In genomic region chr17:28184971-28185638, GRCm38 (mm10) we compare ENCODE assay signal across 17 mouse cellular contexts. TPM values are rescaled to one million over a fixed set of nuclear protein-coding genes. Genes with fewer than 3 reads are reported as not detected.
DNase-seq lines count a peak whose midpoint lies in the region; ATAC-seq and TF ChIP-seq lines count a peak whose summit lies in the region.
"Had no signal": no experiment of that assay in that cellular context is flagged by ENCODE, and none has a peak within 500 bp of the region (broad histone marks: within the 10 kb centered on the region; RNA-seq: fewer than 3 reads in every experiment).

No protein-coding gene starts in this region.

- no peak for TF ChIP-seq CTCF in liver, adult 2 months (IDR thresholded peaks at IDR 0.05; ENCODE audit: low read depth, low read length)
- no peak for TF ChIP-seq CTCF in thymus, adult 2 months (IDR thresholded peaks at IDR 0.05; ENCODE audit: borderline replicate concordance, control insufficient read depth, extremely low read depth, insufficient read depth, low read length, poor library complexity)

- H3K9me3 ChIP-seq in heart, embryonic 11.5 days (replicated peaks; ENCODE audit: control insufficient read depth, low read length), result no peaks in the 10 kb centered on the region
- H3K9me3 ChIP-seq in neural tube, embryonic 15.5 days (replicated peaks), result no peaks in the 10 kb centered on the region
- H3K9me3 ChIP-seq: neural tube, embryonic 12.5 days had no signal

- peak overlapping the region; percentile 15; the same call in 1 of the 2 replicates for H3K27ac ChIP-seq in heart, embryonic 11.5 days (ENCODE audit: low read depth, low read length)
- H3K27ac ChIP-seq in neural tube, embryonic 15.5 days (replicated peaks), result 0 out of 2 replicates have a peak overlapping the region, but pooled peaks have one; percentile 3
- H3K27ac ChIP-seq in liver, adult 2 months (replicated peaks; ENCODE audit: insufficient read depth, low read depth, low read length), result peak overlapping the region; percentile 64
- no peak overlapping the region for H3K27ac ChIP-seq in thymus, adult 2 months (ENCODE audit: control insufficient read depth, insufficient read depth, low read length)
- H3K27ac ChIP-seq: neural tube, embryonic 12.5 days had no signal

- H3K9ac ChIP-seq in heart, embryonic 11.5 days (ENCODE audit: low read depth, low read length), result no peak overlapping the region
- H3K9ac ChIP-seq in neural tube, embryonic 15.5 days (replicated peaks), result no peak overlapping the region
- H3K9ac ChIP-seq in liver, adult 2 months (ENCODE audit: low read depth, low read length), result no peak overlapping the region
- H3K9ac ChIP-seq: neural tube, embryonic 12.5 days had no signal

- no peaks in the 10 kb centered on the region for H3K27me3 ChIP-seq in heart, embryonic 11.5 days (ENCODE audit: control insufficient read depth, insufficient read depth, low read length)
- H3K27me3 ChIP-seq in neural tube, embryonic 15.5 days (replicated peaks), result no peaks in the 10 kb centered on the region
- H3K27me3 ChIP-seq in liver, adult 2 months (ENCODE audit: control insufficient read depth, insufficient read depth, low read length), result no peaks in the 10 kb centered on the region
- H3K27me3 ChIP-seq in thymus, adult 2 months (ENCODE audit: control insufficient read depth, insufficient read depth, low read length), result no peaks in the 10 kb centered on the region
- H3K27me3 ChIP-seq: neural tube, embryonic 12.5 days had no signal

- WGBS in heart, embryonic 11.5 days (ENCODE audit: insufficient replicate concordance), result 73% methylated on average over 7 of the region's 7 CpGs
- WGBS in neural tube, embryonic 15.5 days, result 80% methylated on average over 7 of the region's 7 CpGs
- WGBS in liver, adult 2 months, result 15% methylated on average over 7 of the region's 7 CpGs
- 45% methylated on average over 7 of the region's 7 CpGs for WGBS in thymus, adult 2 months

- no peak overlapping the region for H3K4me3 ChIP-seq in heart, embryonic 11.5 days (ENCODE audit: low read depth, low read length)
- H3K4me3 ChIP-seq in neural tube, embryonic 15.5 days (replicated peaks), result no peak overlapping the region
- H3K4me3 ChIP-seq in liver, adult 2 months (ENCODE audit: insufficient read depth, low read depth, low read length), result no peak overlapping the region
- H3K4me3 ChIP-seq in thymus, adult 2 months (ENCODE audit: control insufficient read depth, insufficient read depth, low read length), result no peak overlapping the region
- H3K4me3 ChIP-seq: neural tube, embryonic 12.5 days had no signal

- peaks cover 3% of the 10 kb centered on the region; the same call in 1 of the 2 replicates for H3K36me3 ChIP-seq in heart, embryonic 11.5 days (ENCODE audit: control insufficient read depth, insufficient read depth, low read length)
- H3K36me3 ChIP-seq in neural tube, embryonic 15.5 days, result peaks cover 6% of the 10 kb centered on the region; the same call in 1 of the 2 replicates
- no peaks in the 10 kb centered on the region for H3K36me3 ChIP-seq in liver, adult 2 months (ENCODE audit: control insufficient read depth, insufficient read depth, low read length)
- no peaks in the 10 kb centered on the region for H3K36me3 ChIP-seq in thymus, adult 2 months (ENCODE audit: control insufficient read depth, insufficient read depth, low read length)

- H3K4me1 ChIP-seq in heart, embryonic 11.5 days (ENCODE audit: control insufficient read depth, insufficient read depth, low read length), result peaks cover 41% of the 10 kb centered on the region
- peaks cover 34% of the 10 kb centered on the region for H3K4me1 ChIP-seq in neural tube, embryonic 15.5 days
- peaks cover 10% of the 10 kb centered on the region for H3K4me1 ChIP-seq in liver, adult 2 months (ENCODE audit: control insufficient read depth, insufficient read depth, low read length)
- H3K4me1 ChIP-seq in thymus, adult 2 months (replicated peaks; ENCODE audit: control insufficient read depth, insufficient read depth, low read length), result peaks cover 19% of the 10 kb centered on the region

- H3K4me2 ChIP-seq in heart, embryonic 11.5 days, result peak overlapping the region; percentile 14; the same call in 1 of the 2 replicates
- H3K4me2 ChIP-seq in neural tube, embryonic 15.5 days, result no peak overlapping the region
- H3K4me2 ChIP-seq: neural tube, embryonic 12.5 days had no signal

- no peak for ATAC-seq in heart, embryonic 11.5 days (replicated peaks; ENCODE audit: insufficient number of reproducible peaks, low FRiP score, low TSS enrichment)
- ATAC-seq in neural tube, embryonic 15.5 days (ENCODE audit: low FRiP score), result no peak
- ATAC-seq: forebrain, embryonic 16.5 days had no signal

- H3K79me2 ChIP-seq in liver, adult 2 months (ENCODE audit: control insufficient read depth, insufficient read depth, low read length), result no peaks in the 10 kb centered on the region

- TF ChIP-seq POLR2A in liver, adult 2 months (IDR thresholded peaks at IDR 0.05; ENCODE audit: extremely low read depth, insufficient read depth, low read length), result no peak
- TF ChIP-seq POLR2A in thymus, adult 2 months (IDR thresholded peaks at IDR 0.05; ENCODE audit: control insufficient read depth, extremely low read depth, insufficient read depth, low read length, poor library complexity), result no peak

- no peak for DNase-seq in heart, adult 8-10 months (ENCODE audit: low spot score)
- DNase-seq in neural tube, embryonic 10.5 days (ENCODE audit: extremely low spot score, low spot score), result no peak
- peak; percentile 98 for DNase-seq in liver, adult 2 months (ENCODE audit: extremely low read depth, low read depth, low spot score)
- DNase-seq in thymus, adult 2 months, result no peak
- no peak for DNase-seq in thymus, postnatal 10 days (ENCODE audit: low spot score in 2 of 2)
- DNase-seq in B cell, adult 2 months, result no peak
- DNase-seq: adrenal gland, postnatal 25 days; cerebellum, adult 11-12 months; gastrocnemius, postnatal 25 days; heart, postnatal 10 days; kidney, adult 2 months; thymus, postnatal 25 days had no signal

RNA-seq across cellular contexts. Expression of gene Zfp523, which starts 8.2 kb away (rescaled TPM):
- polyA plus RNA-seq in heart, embryonic 11.5 days (2014; fragmentation: Nextera tagmentation; extraction: Ambion mirVana), result 19.5 and 21.0 TPM in 2 replicates
- 10 to 100 TPM; 12.2 to 18.5 (median 14.2) TPM for total RNA-seq in heart, adult 8-10 months (2022)
- 41.5 and 43.8 TPM in 2 replicates for polyA plus RNA-seq in neural tube, embryonic 15.5 days (2015; fragmentation: Nextera tagmentation; extraction: Ambion mirVana)
- 10.4 and 13.2 TPM in 2 replicates for total RNA-seq in liver, adult 2 months (2014; rRNA removed)
- 27.8 and 33.6 TPM in 2 replicates for polyA plus RNA-seq in liver, adult 2 months (2012; rRNA removed)
- 55.5 and 55.7 TPM in 2 replicates for polyA plus RNA-seq in thymus, adult 2 months (2012; rRNA removed)

RNA-seq across cellular contexts. Expression of gene Def6, which starts 22.5 kb away (rescaled TPM):
- polyA plus RNA-seq in heart, embryonic 11.5 days (2014; fragmentation: Nextera tagmentation; extraction: Ambion mirVana), result 2.6 and 2.8 TPM in 2 replicates
- total RNA-seq in heart, adult 8-10 months (2022), result 1 to 10 TPM; 2.5 to 4.0 (median 3.6) TPM
- 8.6 and 24.0 TPM in 2 replicates for polyA plus RNA-seq in neural tube, embryonic 15.5 days (2015; fragmentation: Nextera tagmentation; extraction: Ambion mirVana)
- 0.28 and 0.67 TPM in 2 replicates for total RNA-seq in liver, adult 2 months (2014; rRNA removed)
- polyA plus RNA-seq in liver, adult 2 months (2012; rRNA removed), result 0.31 and 1.0 TPM in 2 replicates
- 247 and 277 TPM in 2 replicates for polyA plus RNA-seq in thymus, adult 2 months (2012; rRNA removed)

RNA-seq across cellular contexts. Expression of gene Scube3, which starts 43.2 kb away (rescaled TPM):
- polyA plus RNA-seq in heart, embryonic 11.5 days (2014; fragmentation: Nextera tagmentation; extraction: Ambion mirVana), result 1.7 and 2.3 TPM in 2 replicates
- total RNA-seq in heart, adult 8-10 months (2022), result under 1 TPM; 0.28 to 0.80 (median 0.54) TPM
- polyA plus RNA-seq in neural tube, embryonic 15.5 days (2015; fragmentation: Nextera tagmentation; extraction: Ambion mirVana), result 3.6 and 4.6 TPM in 2 replicates
- under 0.01 TPM in 1 of 2 replicates, not detected in the other for total RNA-seq in liver, adult 2 months (2014; rRNA removed)
- 0.05 and 0.06 TPM in 2 replicates for polyA plus RNA-seq in liver, adult 2 months (2012; rRNA removed)
- polyA plus RNA-seq in thymus, adult 2 months (2012; rRNA removed), result 1.6 and 3.0 TPM in 2 replicates
- total RNA-seq: megakaryocyte-erythroid progenitor cell, adult 5-6 weeks had no signal

RNA-seq across cellular contexts. Expression of gene Ppard, which starts 47.4 kb away (rescaled TPM):
- 1.8 and 2.0 TPM in 2 replicates for polyA plus RNA-seq in heart, embryonic 11.5 days (2014; fragmentation: Nextera tagmentation; extraction: Ambion mirVana)
- total RNA-seq in heart, adult 8-10 months (2022), result 10 to 100 TPM; 32.4 to 33.8 (median 33.1) TPM
- 1.3 and 1.7 TPM in 2 replicates for polyA plus RNA-seq in neural tube, embryonic 15.5 days (2015; fragmentation: Nextera tagmentation; extraction: Ambion mirVana)
- total RNA-seq in liver, adult 2 months (2014; rRNA removed), result 3.0 and 3.2 TPM in 2 replicates
- 9.7 and 13.7 TPM in 2 replicates for polyA plus RNA-seq in liver, adult 2 months (2012; rRNA removed)
- polyA plus RNA-seq in thymus, adult 2 months (2012; rRNA removed), result 50.7 and 51.6 TPM in 2 replicates
